Mouse (Mus musculus) thymus, adult 2 months (tissue): Measurements from ENCODE around the gene Snta1. TPM values are rescaled to one million over a fixed set of nuclear protein-coding genes. Genes with fewer than 3 reads are reported as not detected.
A peak's percentile ranks its signal among the peaks of the same experiment; 100 is the strongest.

ENCODE experiments used
- DNase-seq: peaks from one replicate; pipeline ENCODE4 v3.0.0; 2021
- H3K27ac ChIP-seq: fragments of 200-500 bp; 2 replicates; pipeline ENCODE4 v1.5.1; 2012; ENCODE audit warnings: low read length, control low read depth; ENCODE audit not compliant: control insufficient read depth, insufficient read depth
- H3K27me3 ChIP-seq: fragments of 200-500 bp; 2 replicates; pipeline ENCODE4 v1.6.1; 2012; ENCODE audit warnings: mild to moderate bottlenecking, low read length, moderate library complexity, mixed read lengths; ENCODE audit not compliant: control insufficient read depth, insufficient read depth
- H3K36me3 ChIP-seq: fragments of 200-500 bp; 2 replicates; pipeline ENCODE4 v1.6.1; 2012; ENCODE audit warnings: mild to moderate bottlenecking, low read length, moderate library complexity; ENCODE audit not compliant: control insufficient read depth, insufficient read depth
- H3K4me1 ChIP-seq: fragments of 200-500 bp; replicated peaks from 2 replicates; pipeline ENCODE4 v1.6.1; 2012; ENCODE audit warnings: low read length; ENCODE audit not compliant: control insufficient read depth, insufficient read depth
- H3K4me3 ChIP-seq: fragments of 200-500 bp; 2 replicates; pipeline ENCODE4 v1.5.1; 2012; ENCODE audit warnings: mild to moderate bottlenecking, low read length, control low read depth, moderate library complexity; ENCODE audit not compliant: control insufficient read depth, insufficient read depth
- CTCF ChIP-seq: fragments of 200-500 bp; IDR thresholded peaks from 2 replicates; pipeline ENCODE4 v1.5.1; 2012; ENCODE audit warnings: mild to moderate bottlenecking, control low read depth, low read length, moderate library complexity, borderline replicate concordance; ENCODE audit not compliant: control insufficient read depth, poor library complexity, insufficient read depth; ENCODE audit errors: extremely low read depth
- POLR2A ChIP-seq: fragments of 200-500 bp; IDR thresholded peaks from 2 replicates; pipeline ENCODE4 v1.6.1; 2012; ENCODE audit warnings: mild to moderate bottlenecking, low read length, control low read depth, moderate library complexity; ENCODE audit not compliant: control insufficient read depth, poor library complexity, insufficient read depth; ENCODE audit errors: extremely low read depth
- WGBS: fragments of 180-500 bp; shearing (Covaris S2); methylation state at CpG from one replicate; pipeline ENCODE4 v1.1.7; 2018; 5-methylcytosine and 5-hydroxymethylcytosine counted together
- polyA plus RNA-seq: library from polyadenylated mRNA; depleted of rRNA; stranded (reverse); fragments of >200 nt; gene quantifications from 2 replicates; pipeline ENCODE4 v1.2.3, GENCODE M21; 2012

The Snta1 gene
- polyA plus RNA-seq, 1 experiment = 9.6 TPM

GRCm38 (mm10) chr2:154417107-154417506 lies 9.2 kb upstream of the Snta1 start:
- no peaks in the 10 kb centered on the region for H3K27me3 ChIP-seq
- H3K27ac ChIP-seq = no peak overlapping the region
- no peaks in the 10 kb centered on the region for H3K36me3 ChIP-seq
- H3K4me1 ChIP-seq = no peaks in the 10 kb centered on the region
- 54% methylated on average over 3 of the region's 3 CpGs for WGBS
- no peak for TF ChIP-seq POLR2A
- TF ChIP-seq CTCF = peak; percentile 18; the same call in 1 of the 2 replicates
- no peak overlapping the region for H3K4me3 ChIP-seq
- peak; percentile 69 for DNase-seq

GRCm38 (mm10) chr2:154412018-154412666 lies 4.2 kb upstream of the Snta1 start:
- Histone ChIP-seq H3K4me1 (peaks cover 9% of the 10 kb centered on the region), H3K36me3 (no peaks in the 10 kb centered on the region), H3K27ac (no peak overlapping the region), H3K4me3 (no peak overlapping the region), H3K27me3 (no peaks in the 10 kb centered on the region; the same call in 1 of the 2 replicates)
- WGBS = 76% methylated on average over 7 of the region's 7 CpGs
- DNase-seq = peak; percentile 40
- TF ChIP-seq POLR2A = no peak
- no peak for TF ChIP-seq CTCF

GRCm38 (mm10) chr2:154410355-154410754 lies 2.5 kb upstream of the Snta1 start:
- no peak overlapping the region for H3K4me3 ChIP-seq
- H3K27me3 ChIP-seq = no peaks in the 10 kb centered on the region; the same call in 1 of the 2 replicates
- peaks cover 9% of the 10 kb centered on the region for H3K4me1 ChIP-seq
- no peak for DNase-seq
- H3K27ac ChIP-seq = no peak overlapping the region
- 76% methylated on average over 2 of the region's 2 CpGs for WGBS
- TF ChIP-seq CTCF = no peak
- TF ChIP-seq POLR2A = no peak
- no peaks in the 10 kb centered on the region for H3K36me3 ChIP-seq

- TF ChIP-seq CTCF (no peak), POLR2A (no peak)
- WGBS = 50% methylated on average over 11 of the region's 11 CpGs
- Histone ChIP-seq H3K36me3 (no peaks in the 10 kb centered on the region), H3K27me3 (no peaks in the 10 kb centered on the region; the same call in 1 of the 2 replicates), H3K4me1 (peaks cover 9% of the 10 kb centered on the region), H3K27ac (no peak overlapping the region), H3K4me3 (peak overlapping the region; percentile 57)
- no peak for DNase-seq
Measured at GRCm38 (mm10) chr2:154407063-154407642, 746 bp downstream of the Snta1 start.

GRCm38 (mm10) chr2:154405447-154405994 lies 2.4 kb downstream of the Snta1 start:
- Histone ChIP-seq H3K27ac (no peak overlapping the region), H3K27me3 (no peaks in the 10 kb centered on the region; the same call in 1 of the 2 replicates), H3K4me3 (no peak overlapping the region), H3K4me1 (peaks cover 9% of the 10 kb centered on the region), H3K36me3 (no peaks in the 10 kb centered on the region)
- DNase-seq = no peak
- WGBS = 71% methylated on average over 5 of the region's 5 CpGs
- TF ChIP-seq POLR2A (no peak), CTCF (no peak)

GRCm38 (mm10) chr2:154402811-154403210 lies 5.1 kb downstream of the Snta1 start:
- Histone ChIP-seq H3K4me3 (no peak overlapping the region), H3K4me1 (peaks cover 4% of the 10 kb centered on the region), H3K27ac (no peak overlapping the region), H3K36me3 (no peaks in the 10 kb centered on the region), H3K27me3 (no peaks in the 10 kb centered on the region; the same call in 1 of the 2 replicates)
- 79% methylated on average over 7 of the region's 7 CpGs for WGBS
- no peak for TF ChIP-seq POLR2A
- TF ChIP-seq CTCF = no peak
- DNase-seq = no peak

GRCm38 (mm10) chr2:154401976-154402375 lies 5.9 kb downstream of the Snta1 start:
- Histone ChIP-seq H3K27me3 (no peaks in the 10 kb centered on the region; the same call in 1 of the 2 replicates), H3K4me1 (no peaks in the 10 kb centered on the region), H3K27ac (no peak overlapping the region), H3K36me3 (no peaks in the 10 kb centered on the region), H3K4me3 (no peak overlapping the region)
- WGBS = 5% methylated on average over 1 of the region's 1 CpGs
- TF ChIP-seq POLR2A = no peak
- TF ChIP-seq CTCF = no peak
- no peak for DNase-seq
